Mouse (Mus musculus) gastrocnemius, postnatal 25 days (tissue): Measurements from ENCODE around the gene Pde1b. TPM values are rescaled to one million over a fixed set of nuclear protein-coding genes. Genes with fewer than 3 reads are reported as not detected.

Experiments
- DNase-seq: peaks from one replicate; pipeline ENCODE4 v3.0.0; 2022
- total RNA-seq, 2 experiments: library from RNA; stranded (reverse); gene quantifications; 1 replicate in 1 of 2; 2 replicates in 1 of 2; pipeline ENCODE4 v1.2.3; 2021

Gene Pde1b
- total RNA-seq, 2 experiments from 2014 or later, result 0.54 to 0.64 TPM

DNA sequence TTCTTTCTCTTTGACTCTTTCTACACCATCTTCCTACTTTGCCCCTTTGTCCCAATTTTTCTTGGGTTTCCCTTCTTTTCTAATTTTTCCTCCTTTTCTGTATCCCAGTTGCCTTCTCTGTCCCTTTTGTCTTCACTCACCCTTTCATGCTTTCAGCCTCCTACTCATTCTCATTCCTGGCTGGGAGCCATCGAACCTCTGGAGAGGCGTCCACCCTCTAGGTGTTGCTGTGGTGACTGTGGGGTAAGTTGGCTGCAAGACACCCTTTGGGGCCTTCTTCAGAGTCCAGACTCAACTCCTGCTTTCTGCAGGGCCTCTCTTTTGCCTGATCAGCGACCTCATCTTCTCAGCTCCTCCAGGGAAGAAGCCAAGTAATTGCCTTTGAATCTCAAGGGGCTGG, 6.5 kb downstream of the Pde1b start:
- no peak for DNase-seq

DNA sequence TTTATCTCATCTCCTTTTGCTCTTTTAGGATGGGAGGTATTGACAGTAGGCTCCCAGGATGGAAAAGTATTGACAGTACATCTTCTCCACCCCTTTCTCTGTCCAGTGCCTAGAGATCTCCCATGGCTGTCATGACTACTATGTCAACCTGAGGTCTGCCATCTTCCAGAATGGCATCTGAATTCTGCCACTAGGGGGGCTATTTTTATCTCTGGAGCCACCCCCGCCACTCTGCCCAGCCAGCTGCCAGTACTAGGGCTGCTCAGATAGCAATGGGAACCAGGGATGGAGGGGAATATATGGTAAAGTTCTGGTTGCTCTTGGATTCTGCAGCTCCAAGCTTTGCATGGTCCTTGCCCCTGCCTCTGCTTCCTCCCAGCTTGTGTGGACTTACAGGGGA, 8.8 kb downstream of the Pde1b start:
- DNase-seq, result no peak

DNA sequence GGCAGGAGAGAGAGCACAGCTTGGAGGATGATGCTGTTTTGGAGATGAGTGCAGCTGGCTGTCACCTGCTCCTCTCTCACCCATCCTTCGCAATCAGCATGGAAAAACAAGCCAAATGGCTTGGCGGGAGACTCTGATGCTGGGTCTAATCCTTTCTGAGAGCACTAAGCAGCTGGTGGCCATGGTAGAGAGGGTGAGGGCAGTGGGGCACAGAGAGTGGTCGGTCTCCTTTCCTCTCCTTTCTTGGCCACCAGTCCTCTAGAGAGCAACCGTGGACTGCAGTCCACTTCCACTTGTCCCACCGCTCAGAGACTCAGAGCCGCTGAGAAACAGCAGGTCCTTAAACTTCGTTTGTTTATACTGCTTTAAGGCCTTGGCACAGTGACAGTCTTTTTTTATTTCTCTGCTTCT, 10.8 kb downstream of the Pde1b start:
- DNase-seq, result no peak

DNA sequence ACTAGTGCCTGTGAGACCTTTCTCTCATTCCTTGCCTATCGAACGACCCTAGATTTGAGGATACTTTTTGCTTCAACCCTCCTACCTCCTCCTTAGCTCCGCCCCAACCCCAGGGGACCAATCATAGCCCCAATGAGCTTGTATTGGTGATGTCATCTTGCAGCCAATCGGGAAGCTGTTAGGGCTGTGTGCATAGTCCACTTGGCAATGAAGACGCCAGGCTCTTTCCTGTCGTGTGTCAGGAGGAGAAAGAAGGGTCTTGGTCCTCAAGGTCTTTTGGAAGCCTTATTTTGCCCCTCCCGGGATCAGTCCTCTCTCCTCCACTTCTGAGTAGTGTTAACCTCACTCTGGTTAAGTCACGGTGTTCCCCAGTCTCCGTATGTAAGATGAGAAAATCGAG, 11.3 kb downstream of the Pde1b start:
- DNase-seq, result peak; percentile 66

DNA sequence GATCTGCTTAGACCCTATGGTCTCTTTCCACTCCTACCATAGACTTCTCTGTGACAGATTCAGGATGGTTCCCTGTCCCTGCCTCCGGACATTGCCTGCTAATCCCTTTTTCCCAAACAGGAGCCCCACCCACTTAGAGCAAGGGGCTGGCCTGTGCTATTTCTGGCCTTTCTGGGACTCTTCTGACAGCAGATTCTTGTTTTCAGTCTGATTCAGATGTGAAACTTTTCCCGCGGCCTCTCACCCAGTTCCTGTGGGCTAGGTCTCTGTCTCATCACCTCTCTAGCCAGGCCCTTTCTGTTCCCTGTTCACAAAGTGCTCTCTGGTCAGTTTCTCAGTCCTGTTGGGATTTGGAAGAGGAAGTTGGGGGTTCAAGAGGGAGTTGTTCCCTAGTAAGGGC, 12.1 kb downstream of the Pde1b start:
- peak; percentile 9 for DNase-seq

DNA sequence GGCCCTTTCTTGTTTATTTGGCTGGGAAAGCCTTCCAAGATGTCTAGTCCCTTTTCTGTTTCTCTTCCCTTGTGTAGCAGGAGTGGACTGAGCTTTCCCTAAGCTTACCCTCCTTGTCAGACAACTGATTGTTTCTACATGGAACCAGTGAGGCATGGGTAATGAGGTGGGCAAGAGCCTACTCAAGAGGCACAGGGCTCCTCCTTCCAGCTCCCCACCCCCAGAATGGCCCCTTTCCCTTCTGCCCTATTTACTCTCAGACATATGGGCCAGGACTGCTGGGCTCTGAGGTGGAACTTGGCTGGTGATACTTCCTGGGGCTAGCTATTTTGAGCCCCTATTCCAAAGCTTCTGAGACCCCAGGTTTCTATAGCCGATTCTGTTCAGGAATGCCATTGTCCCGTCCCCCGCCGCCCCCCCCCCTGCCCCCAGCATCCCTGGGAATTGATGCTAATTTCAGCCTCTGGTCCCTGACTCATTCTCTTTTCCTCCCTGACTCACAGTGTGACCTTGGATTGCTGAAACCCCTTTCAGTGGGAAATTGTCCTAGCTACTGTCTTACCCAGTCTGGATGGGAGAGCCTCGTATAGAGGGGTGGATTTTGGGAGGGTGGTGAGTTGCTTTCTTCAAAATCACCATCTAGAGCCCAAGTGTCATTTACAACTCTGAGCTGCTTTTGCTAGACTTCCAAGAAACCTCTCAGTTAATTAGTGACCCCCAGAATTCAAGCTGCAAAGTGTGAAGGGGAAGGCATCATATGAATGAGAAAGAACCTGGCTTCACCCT, 16.0 kb downstream of the Pde1b start:
- no peak for DNase-seq

DNA sequence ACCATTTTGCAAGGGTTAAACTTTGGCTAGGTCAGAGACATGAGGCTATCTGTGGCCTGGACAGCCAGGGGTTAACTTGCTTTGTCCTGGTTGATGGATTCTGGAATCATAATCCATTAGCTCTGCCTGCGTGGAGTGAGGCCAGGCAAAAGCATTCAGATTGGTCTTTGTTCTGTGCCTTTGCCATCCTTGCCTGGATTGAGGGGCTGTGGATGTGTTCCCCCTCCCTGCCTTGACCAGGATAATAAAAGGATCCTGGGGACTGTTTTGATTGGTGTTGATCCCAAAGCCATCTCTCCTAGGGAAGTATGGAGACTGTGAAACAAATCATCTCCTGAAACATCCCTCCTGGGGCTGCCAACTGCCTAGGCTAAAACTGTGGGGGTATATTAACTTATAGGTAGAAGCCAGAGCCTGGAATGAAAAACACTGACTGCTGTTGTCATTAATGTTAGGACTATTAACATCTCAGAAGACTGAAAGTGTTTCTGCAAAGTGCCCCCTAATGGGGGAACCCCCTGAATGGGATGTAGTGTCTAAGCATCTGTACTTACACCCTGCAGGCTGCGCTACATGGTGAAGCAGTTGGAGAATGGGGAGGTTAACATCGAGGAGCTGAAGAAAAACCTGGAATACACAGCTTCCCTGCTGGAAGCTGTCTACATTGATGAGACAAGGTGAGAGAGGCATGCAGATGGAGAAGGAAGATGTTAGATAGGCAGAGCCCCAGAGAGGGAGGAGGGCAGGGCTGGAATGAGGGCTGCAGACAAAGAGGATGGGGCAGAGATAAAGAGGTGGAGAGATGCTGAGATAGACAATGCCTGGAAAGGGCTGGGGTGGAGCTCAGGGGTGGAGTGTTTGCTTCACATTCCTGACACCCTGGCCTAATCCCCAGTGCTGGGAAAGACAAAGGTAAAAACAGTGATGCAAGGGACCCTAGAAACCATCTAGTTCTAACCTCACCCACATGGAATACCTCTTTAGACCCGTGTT, 16.8 kb downstream of the Pde1b start:
- no peak for DNase-seq

DNA sequence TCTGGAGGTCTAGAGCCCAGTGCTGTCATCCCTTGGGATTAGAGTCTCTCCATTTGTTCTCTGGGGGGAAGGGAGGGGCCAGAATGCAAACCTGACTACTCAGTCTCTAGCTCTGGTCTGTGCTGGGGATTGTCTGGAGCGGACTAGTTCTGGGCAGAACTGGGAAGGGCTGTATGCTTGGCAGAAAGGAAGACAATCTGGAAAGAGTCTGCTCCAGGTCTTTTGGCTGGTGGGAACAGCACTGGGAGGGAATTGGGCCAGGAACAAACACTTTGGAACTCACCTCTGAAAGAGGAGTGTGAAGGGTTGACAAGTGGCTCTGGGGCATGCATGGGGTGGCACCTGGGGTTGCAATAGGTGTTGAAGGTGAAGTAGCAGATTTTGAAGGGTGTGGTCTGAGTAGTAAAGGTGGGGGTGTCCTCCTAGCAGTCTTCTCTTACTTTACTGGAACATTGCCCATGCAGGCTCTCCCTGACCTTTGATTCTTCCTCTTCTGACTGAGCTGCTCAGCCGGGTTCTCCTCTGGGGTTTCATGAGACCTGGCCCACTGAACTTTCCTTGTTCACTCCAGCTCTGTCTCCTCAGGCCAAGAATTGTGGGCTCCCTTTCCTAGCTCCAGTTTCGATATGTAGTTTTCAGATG, 19.7 kb downstream of the Pde1b start:
- DNase-seq, result peak; percentile 6

DNA sequence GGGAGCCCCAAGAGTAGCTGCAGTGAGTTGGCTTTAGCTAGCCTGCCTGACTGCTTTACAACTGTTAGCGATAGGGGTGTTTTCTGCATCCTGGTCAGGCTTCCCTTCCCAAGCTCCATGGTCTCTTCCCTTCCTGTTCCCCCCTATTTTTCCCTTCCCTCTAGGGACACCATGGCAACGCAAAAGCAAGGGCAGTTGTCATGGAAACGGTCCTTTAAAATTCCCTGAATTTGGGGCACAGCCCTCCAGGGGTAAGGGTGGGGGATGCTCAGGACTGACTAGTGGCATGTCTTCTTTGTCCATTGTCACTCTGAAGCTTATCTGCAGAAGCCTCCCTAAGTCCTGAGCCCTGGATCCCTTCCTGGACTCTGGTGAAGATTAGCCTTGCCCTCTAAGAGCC, 20.3 kb downstream of the Pde1b start:
- no peak for DNase-seq

DNA sequence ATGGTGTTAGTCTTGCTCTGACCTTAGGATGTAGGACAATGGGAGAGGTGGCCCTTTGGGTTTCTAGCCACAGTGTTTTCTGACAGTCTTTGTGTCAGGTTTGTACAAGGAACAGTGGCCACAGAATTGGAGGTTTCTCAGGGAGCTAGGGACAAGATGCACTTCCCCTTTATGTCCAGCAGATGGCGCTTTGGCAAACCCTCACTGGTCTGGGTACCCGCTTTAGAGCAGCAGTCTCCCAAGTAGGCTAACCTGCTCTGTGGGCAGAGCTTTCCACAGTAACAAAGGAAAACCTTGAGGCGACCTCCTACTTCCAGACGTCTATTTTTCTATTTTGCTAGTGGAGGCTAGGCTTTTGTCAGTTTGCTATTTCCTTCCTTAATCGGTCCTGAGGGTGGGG, 27.5 kb downstream of the Pde1b start:
- peak; percentile 7 for DNase-seq

DNA sequence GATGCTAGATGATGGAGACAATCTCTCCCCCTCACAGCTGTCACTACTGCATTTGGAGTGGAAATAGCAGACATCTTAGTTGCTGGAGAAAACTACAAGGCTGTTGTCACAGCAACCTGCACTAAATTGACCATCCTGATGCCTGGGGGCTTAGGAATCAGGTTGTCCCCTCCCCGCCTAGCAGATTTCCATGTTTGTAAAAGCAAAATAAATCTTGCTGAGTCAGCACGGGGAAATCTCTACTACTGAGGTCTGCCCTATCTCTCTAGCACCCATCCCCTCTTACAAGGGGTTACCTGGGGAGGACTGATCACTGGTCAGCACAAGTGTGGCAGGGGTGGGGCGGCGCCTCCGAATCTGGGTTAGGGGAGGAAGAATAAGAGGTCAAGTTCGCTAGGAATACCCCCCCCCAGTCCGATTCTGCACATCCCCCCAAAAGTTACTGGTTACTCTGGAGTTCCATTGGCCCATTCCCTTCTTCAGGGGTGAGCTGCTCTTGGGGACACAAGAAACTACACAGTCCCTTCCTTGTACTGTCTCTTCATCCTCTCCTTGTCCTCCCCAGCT, 31.3 kb downstream of the Pde1b start:
- no peak for DNase-seq

DNA sequence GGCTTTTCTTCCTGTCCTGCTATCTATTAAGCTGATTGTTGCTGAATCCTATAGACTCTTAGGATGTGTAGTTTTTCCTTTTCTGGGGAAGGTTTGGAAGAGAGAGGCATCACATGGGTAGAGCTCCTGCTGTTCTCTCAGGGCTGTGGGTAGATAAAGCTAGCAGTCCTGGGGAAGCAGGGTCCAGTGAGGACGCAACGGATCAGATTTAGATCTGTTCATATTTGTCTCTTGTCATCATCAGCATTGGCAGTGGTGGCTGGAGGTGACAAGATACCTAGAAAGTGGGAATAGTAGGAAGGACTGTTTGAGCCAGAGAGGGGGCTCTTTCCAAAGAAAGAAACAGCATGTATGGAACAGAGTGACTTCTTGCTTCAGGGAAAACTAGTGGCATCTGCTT, 32.2 kb downstream of the Pde1b start:
- DNase-seq, result no peak

DNA sequence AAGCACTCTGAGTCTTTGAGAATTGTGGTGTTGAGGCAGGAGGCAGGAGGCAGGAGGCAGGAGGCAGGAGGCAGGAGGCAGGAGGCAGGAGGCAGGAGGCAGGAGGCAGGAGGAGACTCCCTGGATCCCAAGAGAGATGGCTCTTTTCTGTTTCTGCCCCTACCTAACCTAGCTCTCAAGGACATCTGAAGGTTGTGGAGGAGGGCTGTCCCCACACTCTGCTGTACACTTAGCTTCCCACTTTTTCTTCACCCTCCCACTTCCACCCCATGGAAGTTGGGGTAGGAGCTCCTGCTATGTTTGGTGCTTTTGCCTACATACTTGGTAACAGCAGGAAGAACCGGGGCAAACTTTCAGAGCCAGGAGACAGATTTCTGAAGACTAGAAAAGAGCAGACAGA, 33.0 kb downstream of the Pde1b start:
- no peak for DNase-seq

DNA sequence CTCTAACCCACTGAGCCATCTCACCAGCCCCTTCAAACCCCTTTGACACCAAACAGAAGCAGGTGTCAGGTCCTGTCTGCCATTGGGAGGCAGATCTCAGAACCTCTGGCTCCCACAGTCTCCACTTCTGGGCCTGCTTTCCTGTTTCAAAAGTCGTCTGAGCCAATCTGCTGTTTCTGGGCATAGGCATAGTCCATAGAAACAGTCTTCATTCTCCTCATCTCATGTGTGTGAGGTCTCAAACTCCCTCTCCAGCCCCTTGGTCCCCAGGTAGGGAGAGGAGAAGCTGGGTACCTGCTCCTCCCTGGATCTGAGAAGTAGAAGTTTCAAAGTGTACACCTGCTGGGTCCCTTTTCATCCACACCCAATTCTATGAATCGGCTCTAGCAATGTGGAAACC, 33.6 kb downstream of the Pde1b start:
- no peak for DNase-seq

DNA sequence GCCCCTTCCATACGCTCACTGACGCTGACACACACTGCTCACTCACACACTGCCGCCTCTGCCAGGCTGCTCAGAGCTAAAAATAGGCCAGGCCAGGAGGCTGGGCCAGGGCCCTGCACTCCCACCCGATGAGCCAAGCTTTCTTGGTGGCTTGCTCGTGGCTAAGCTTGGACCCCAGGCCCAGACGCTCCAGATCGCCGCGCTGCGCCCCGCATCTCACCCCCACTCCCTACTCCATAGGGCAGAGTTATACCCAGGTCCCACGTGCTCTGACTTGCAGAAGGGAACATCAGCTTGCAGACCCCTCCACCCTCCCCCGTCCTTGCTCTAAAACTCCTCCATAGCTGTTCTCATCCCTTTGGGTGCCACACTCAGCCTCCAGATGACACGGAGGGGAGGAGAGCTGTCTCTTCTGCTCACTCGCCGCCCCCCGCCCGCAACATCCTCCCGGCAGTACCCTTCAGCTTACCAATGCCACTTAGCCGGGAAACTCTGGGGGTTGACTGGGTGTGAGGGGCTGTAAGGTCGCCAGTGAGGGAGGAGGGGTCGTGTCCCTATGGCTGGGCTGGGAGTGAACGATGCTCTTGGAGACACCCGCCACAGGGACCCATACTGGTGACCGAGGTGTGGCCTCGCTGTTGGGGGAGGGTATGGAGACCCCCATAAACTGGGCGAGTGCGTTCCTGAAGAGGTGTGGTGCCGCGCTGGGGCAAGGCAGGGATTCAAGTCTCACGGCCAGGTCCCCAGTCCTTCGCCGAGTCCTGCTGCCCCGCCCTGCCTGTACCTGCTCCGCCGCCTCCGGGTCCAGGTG, 34.4 kb downstream of the Pde1b start:
- peak; percentile 42 for DNase-seq

DNA sequence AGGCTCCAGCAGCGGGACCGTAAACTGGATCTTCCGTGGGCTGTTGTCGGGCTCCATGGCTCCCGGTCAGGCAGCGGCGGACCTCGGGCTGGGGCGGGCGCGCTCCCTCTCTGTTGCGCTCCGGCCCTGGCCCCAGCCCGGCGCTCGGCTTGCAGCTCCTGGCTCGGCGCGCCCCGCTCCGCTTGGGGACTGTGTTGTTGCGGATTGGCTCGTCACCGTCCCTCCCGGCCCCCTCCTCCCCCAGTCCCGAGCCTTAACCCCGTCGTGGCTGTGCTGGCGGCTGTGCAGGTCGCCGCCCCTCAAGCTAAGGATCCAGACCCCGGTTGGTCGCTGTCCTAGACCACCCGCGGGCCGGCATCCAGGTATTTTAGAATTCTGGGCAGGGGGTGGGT, 35.0 kb downstream of the Pde1b start, which contains the start of gene Ppp1r1a:
Gene Ppp1r1a, minus strand, starts transcription at position 182 of the 392 bp plus-strand sequence.
- peak; percentile 58 for DNase-seq

DNA sequence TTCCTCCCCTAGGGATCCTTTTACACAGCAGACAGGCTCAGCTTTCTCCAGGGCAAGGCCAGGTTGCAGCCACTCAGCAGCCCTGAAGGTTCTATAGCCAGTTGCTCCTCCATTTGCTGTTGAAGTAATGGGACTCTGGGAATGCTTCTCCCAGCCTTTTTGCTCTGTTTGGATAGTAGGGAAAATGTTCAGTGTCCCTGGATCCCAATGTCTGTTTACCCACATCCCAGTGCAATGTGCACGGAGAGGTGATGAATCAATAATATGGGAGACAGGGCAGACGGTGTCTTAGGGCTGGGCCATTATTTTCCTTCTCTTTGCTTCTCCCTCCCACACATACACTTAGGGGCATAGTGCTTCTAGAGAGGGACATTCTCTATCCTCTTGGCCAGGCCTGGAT, 36.4 kb downstream of the Pde1b start:
- DNase-seq, result no peak

DNA sequence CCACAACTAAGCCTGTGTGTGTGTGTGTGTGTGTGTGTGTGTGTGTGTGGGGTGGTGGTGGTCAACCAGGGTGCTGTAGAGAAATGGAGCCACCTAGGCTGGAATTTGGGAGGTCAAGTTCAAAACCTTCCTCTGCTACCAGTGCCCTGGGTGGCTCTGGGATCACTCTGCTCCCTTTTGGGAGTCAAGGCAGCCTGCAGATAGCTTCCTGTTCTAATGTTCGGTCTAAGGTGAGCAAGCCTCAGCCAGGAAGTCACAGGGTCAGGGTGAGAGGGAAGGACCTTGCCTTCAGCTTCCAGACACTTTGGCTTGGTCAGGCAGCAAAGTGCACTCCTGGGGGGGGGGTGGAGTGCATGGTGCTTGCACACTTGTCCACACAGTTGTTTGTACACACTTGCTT, 37.8 kb downstream of the Pde1b start:
- DNase-seq, result no peak

DNA sequence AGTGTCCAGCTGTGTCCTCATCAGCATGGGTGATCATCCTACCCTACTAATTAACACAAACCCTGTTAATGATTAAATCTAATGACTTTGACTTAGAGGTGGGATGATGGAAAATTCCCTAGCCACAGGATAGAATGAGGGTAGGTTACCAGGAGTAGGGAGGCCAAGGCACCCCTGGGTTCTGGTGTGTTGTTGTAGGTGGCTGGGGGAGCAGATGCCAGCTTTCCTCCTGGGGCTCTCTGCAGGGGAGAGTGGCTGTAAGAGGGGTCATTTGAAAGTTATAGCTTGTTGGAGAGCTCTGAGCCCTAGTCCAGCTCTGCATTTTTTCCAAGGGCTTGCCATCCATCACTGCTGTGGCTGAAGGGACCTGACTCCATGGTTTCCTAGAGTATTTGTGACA, 39.7 kb downstream of the Pde1b start:
- DNase-seq, result no peak

DNA sequence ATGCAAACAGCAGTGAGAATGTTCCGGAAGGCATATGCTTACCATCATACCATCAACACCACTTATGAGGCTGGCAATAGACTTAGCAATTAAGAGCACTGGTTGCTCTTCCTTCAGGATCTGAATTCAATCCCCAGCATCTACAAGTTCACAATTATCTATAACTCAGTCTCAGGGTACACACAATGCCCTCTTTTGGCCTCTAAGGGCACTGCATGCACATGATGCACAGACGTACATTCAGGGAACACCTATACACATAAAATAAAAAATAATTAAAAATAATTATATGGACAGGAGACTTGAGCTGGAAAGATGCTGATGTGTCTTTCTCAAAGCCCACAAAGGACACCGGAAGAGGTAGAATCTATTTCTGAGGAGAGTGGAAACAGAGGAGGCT, 45.1 kb downstream of the Pde1b start:
- DNase-seq, result no peak

DNA sequence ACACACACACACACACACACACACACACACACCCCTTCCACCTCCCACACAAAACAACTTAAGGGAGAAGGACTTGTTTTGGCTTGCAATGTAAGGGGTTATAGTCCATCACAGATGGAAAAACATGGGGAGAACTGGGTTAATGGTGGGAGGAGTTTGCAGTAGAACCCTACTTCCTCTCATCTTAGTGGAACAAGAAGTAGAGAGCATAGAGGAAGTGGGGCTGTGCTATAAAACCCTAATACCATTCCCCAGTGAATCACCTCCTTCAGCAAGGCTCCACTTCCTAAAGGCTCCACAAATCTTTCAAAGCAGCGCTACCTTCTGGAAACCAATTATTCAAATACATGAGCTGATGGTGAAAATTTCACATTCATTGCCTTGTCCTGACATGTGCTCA, 46.6 kb downstream of the Pde1b start:
- no peak for DNase-seq

DNA sequence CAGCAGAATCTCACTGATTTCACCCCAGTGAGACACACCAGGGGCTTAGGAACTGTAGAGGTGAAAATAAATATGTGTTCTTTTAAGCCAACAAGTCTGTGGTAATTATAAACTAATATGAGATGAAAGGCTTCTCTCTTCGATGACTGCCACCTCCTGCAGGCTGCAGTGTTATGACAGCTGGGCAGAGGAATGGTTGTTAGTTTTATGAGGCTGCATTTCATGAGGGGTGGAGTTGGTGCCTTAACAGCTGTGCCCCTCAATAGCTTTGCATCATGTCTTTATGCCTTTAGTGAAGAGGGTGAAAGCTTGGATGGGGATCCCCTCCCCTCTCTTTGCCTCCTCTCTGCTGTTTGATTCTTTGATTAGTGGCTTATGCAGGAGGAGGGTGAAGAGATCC, 48.2 kb downstream of the Pde1b start:
- no peak for DNase-seq
